Mouse (Mus musculus) erythroid progenitor cell, adult 5-6 weeks (primary cell): ENCODE results near the gene Nt5dc1. TPM values are rescaled to one million over a fixed set of nuclear protein-coding genes. Genes with fewer than 3 reads are reported as not detected.
"Not testable (repeated sequence)": the region's sequence is repeated elsewhere in the genome, so short reads cannot be mapped to it uniquely, and the experiment has no call there.

ENCODE experiments used
- ATAC-seq: replicated peaks from 2 replicates; pipeline ENCODE4 v1.8.0; 2016; ENCODE audit warnings: moderate number of reproducible peaks, mild to moderate bottlenecking, moderate TSS enrichment, inconsistent platforms; ENCODE audit not compliant: poor library complexity, low FRiP score, severe bottlenecking
- total RNA-seq, 2 experiments: library from RNA; stranded (forward) in 1 of 2; stranded (reverse) in 1 of 2; fragments of 150-400 nt in 1 of 2; fragments of 186-747, 209-891 nt in 1 of 2; gene quantifications; 2 replicates each; pipeline versions ENCODE4 v1.2.3 to v1.2.4; 2015 to 2017; ENCODE audit warnings: low replicate concordance in 2 of 2

Nt5dc1 gene
- total RNA-seq, 2 experiments from 2014 or later: 7.6 to 15.9 TPM

GRCm38 (mm10) chr10:34317217-34317606, 101.1 kb downstream of the Nt5dc1 start:
- ATAC-seq: no peak

- no peak for ATAC-seq
Observed at GRCm38 (mm10) chr10:34316571-34317216, 101.7 kb downstream of the Nt5dc1 start.

GRCm38 (mm10) chr10:34312536-34312935, 105.8 kb downstream of the Nt5dc1 start:
- no peak for ATAC-seq

- no peak for ATAC-seq
Observed at GRCm38 (mm10) chr10:34309915-34310685, 108.3 kb downstream of the Nt5dc1 start.

GRCm38 (mm10) chr10:34307070-34307469, 111.3 kb downstream of the Nt5dc1 start:
- no peak for ATAC-seq

GRCm38 (mm10) chr10:34300368-34300767, 118.0 kb downstream of the Nt5dc1 start:
- ATAC-seq: no peak

GRCm38 (mm10) chr10:34297980-34298753, 120.2 kb downstream of the Nt5dc1 start:
- ATAC-seq: no peak

- ATAC-seq: peak; percentile 98
Observed at GRCm38 (mm10) chr10:34297299-34297979, 120.9 kb downstream of the Nt5dc1 start, which contains the start of gene Tspyl4. Gene Tspyl4 (plus strand): TSS chr10:34297442.

GRCm38 (mm10) chr10:34296911-34297298, 121.4 kb downstream of the Nt5dc1 start:
- no peak for ATAC-seq

GRCm38 (mm10) chr10:34282420-34283238, 135.7 kb downstream of the Nt5dc1 start:
- ATAC-seq: peak; percentile 53

- peak; percentile 93 for ATAC-seq
Observed at GRCm38 (mm10) chr10:34281962-34282388, 136.4 kb downstream of the Nt5dc1 start, which contains the start of gene Tspyl1. Gene Tspyl1 (plus strand): TSS chr10:34282190.

- ATAC-seq: 0 out of 2 replicates have a peak, but pooled peaks have one; percentile 0
Observed at GRCm38 (mm10) chr10:34281211-34281961, 137.0 kb downstream of the Nt5dc1 start.

- peak; percentile 56 for ATAC-seq
Observed at GRCm38 (mm10) chr10:34280591-34281175, 137.7 kb downstream of the Nt5dc1 start.

- no peak for ATAC-seq
Observed at GRCm38 (mm10) chr10:34271681-34272080, 146.7 kb downstream of the Nt5dc1 start.

- no peak for ATAC-seq
Observed at GRCm38 (mm10) chr10:34267312-34268070, 150.9 kb downstream of the Nt5dc1 start.

- ATAC-seq: no peak
Observed at GRCm38 (mm10) chr10:34265106-34265505, 153.2 kb downstream of the Nt5dc1 start.

- not testable (repeated sequence) for ATAC-seq
Observed at GRCm38 (mm10) chr10:34252833-34253232, 165.5 kb downstream of the Nt5dc1 start.
